Mouse (Mus musculus) embryo, embryonic 11 days (tissue): Measurements from ENCODE around the gene Ifnk.

Experiments used
- DNase-seq: peaks from one replicate; pipeline ENCODE4 v3.0.0-alpha.2; 2015

Ifnk gene

GRCm38 (mm10) chr4:35201700-35202099 is 49.8 kb downstream of the Ifnk start:
- DNase-seq, result no peak
